Mouse (Mus musculus): Measurements from ENCODE around the gene Ankrd11. TPM values are rescaled to one million over a fixed set of nuclear protein-coding genes. Genes with fewer than 3 reads are reported as not detected.

Ankrd11 gene
- polyA plus RNA-seq, 1 experiment: 56.4 TPM

- no peak overlapping the region for H3K4me3 ChIP-seq
- no peaks in the 10 kb centered on the region for H3K36me3 ChIP-seq (ENCODE audit: control insufficient read depth, insufficient read depth)
- H3K27me3 ChIP-seq (ENCODE audit: control insufficient read depth, insufficient read depth, insufficient read length): no peaks in the 10 kb centered on the region
- H3K79me2 ChIP-seq (ENCODE audit: control insufficient read depth, insufficient read depth): peaks cover 100% of the 10 kb centered on the region
- TF ChIP-seq REST (IDR thresholded peaks at IDR 0.05; ENCODE audit: insufficient read depth, insufficient read length) (no peak), USF1 (IDR thresholded peaks at IDR 0.05; ENCODE audit: low read depth) (no peak), TCF3 (IDR thresholded peaks at IDR 0.05; ENCODE audit: insufficient read length, low read depth) (no peak), POLR2AphosphoS2 (IDR thresholded peaks at IDR 0.05; ENCODE audit: insufficient read length, low read depth) (no peak), TCF12 (IDR thresholded peaks at IDR 0.05; ENCODE audit: insufficient read depth, poor library complexity, severe bottlenecking) (no peak), MYOG (IDR thresholded peaks at IDR 0.05; ENCODE audit: control insufficient read depth in 1 of 3, insufficient read depth in 1 of 3, insufficient read length in 2 of 3, low read depth in 2 of 3) (no peak)
- peak overlapping the region; percentile 49 for H3K4me2 ChIP-seq (ENCODE audit: low read depth)
- H3ac ChIP-seq (ENCODE audit: control insufficient read depth, insufficient read length): no peak overlapping the region
These were observed 52.1 kb downstream of the Ankrd11 start for GRCm38 (mm10) chr8:122989976-122990375.

DNA sequence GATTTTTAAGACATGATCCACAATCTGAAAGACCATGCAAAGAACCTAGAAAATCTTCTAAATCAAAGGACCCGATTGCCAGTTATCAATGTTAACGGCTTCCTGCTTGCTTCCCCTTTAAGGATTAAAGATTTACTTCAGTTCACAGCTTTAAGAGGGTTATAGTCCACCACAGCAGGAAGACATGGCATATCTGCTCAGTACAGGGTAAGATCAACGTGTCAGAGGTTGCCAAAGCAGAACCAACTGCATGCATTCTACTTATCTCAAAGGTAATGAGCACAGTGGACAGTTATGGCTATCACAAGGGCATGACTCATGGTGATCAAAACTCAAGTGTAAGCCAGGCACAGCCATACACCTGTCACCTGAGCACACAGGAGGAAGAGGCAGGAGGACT, 53.1 kb downstream of the Ankrd11 start:
- H3K36me3 ChIP-seq (ENCODE audit: control insufficient read depth, insufficient read depth): no peaks in the 10 kb centered on the region
- no peak overlapping the region for H3K4me2 ChIP-seq (ENCODE audit: low read depth)
- no peak overlapping the region for H3K4me3 ChIP-seq
- no peak overlapping the region for H3ac ChIP-seq (ENCODE audit: control insufficient read depth, insufficient read length)
- no peaks in the 10 kb centered on the region for H3K27me3 ChIP-seq (ENCODE audit: control insufficient read depth, insufficient read depth, insufficient read length)
- peaks cover 100% of the 10 kb centered on the region for H3K79me2 ChIP-seq (ENCODE audit: control insufficient read depth, insufficient read depth)
- TF ChIP-seq TCF12 (IDR thresholded peaks at IDR 0.05; ENCODE audit: insufficient read depth, poor library complexity, severe bottlenecking): no peak
- peak in 1 of 3 experiments; percentile 16 for TF ChIP-seq MYOD1 (IDR thresholded peaks at IDR 0.05; ENCODE audit: control insufficient read depth in 1 of 3, insufficient read length in 2 of 3, low read depth in 2 of 3)

DNA sequence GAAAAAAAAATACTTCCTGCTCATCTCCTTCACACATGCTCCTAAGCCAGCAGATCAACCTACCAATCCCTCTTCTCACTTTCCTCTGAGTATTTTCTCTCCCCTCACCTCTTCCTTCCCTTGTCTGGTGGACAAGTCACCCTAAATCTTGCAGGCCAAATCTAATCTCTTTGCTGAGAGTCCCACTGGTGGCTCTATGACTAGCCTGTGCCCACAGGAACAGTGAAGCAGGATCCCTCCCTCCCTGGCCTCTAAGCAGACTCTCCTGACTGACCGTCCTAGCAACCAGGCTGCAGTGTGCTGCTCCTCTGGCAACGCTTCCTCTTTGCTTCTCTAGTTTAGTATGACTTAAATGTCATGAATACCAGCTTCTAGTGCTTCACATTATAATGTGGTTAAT, 54.8 kb downstream of the Ankrd11 start:
- Histone ChIP-seq H3K4me3 (no peak overlapping the region), H3K4me2 (ENCODE audit: low read depth) (no peak overlapping the region), H3K36me3 (ENCODE audit: control insufficient read depth, insufficient read depth) (no peaks in the 10 kb centered on the region), H3K27me3 (ENCODE audit: control insufficient read depth, insufficient read depth, insufficient read length) (no peaks in the 10 kb centered on the region), H3K79me2 (ENCODE audit: control insufficient read depth, insufficient read depth) (peaks cover 97% of the 10 kb centered on the region), H3ac (ENCODE audit: control insufficient read depth, insufficient read length) (no peak overlapping the region)
- TF ChIP-seq TCF3 (IDR thresholded peaks at IDR 0.05; ENCODE audit: insufficient read length, low read depth) (no peak), MAX (IDR thresholded peaks at IDR 0.05; ENCODE audit: low read depth) (no peak), REST (IDR thresholded peaks at IDR 0.05; ENCODE audit: insufficient read depth, insufficient read length) (no peak), E2F4 (IDR thresholded peaks at IDR 0.05; ENCODE audit: insufficient read depth) (no peak), CEBPB (IDR thresholded peaks at IDR 0.05; ENCODE audit: insufficient read depth, poor library complexity, severe bottlenecking) (no peak), MYOD1 (IDR thresholded peaks at IDR 0.05; ENCODE audit: control insufficient read depth in 1 of 3, insufficient read length in 2 of 3, low read depth in 2 of 3) (no peak), USF1 (IDR thresholded peaks at IDR 0.05; ENCODE audit: low read depth) (no peak), POLR2A (IDR thresholded peaks at IDR 0.05; ENCODE audit: insufficient read length, low read depth) (no peak), POLR2AphosphoS2 (IDR thresholded peaks at IDR 0.05; ENCODE audit: insufficient read length, low read depth) (no peak), SRF (IDR thresholded peaks at IDR 0.05; ENCODE audit: control insufficient read depth, insufficient read length, low read depth) (no peak), TCF12 (IDR thresholded peaks at IDR 0.05; ENCODE audit: insufficient read depth, poor library complexity, severe bottlenecking) (no peak), MYOG (IDR thresholded peaks at IDR 0.05; ENCODE audit: control insufficient read depth in 1 of 3, insufficient read depth in 1 of 3, insufficient read length in 2 of 3, low read depth in 2 of 3) (no peak)

DNA sequence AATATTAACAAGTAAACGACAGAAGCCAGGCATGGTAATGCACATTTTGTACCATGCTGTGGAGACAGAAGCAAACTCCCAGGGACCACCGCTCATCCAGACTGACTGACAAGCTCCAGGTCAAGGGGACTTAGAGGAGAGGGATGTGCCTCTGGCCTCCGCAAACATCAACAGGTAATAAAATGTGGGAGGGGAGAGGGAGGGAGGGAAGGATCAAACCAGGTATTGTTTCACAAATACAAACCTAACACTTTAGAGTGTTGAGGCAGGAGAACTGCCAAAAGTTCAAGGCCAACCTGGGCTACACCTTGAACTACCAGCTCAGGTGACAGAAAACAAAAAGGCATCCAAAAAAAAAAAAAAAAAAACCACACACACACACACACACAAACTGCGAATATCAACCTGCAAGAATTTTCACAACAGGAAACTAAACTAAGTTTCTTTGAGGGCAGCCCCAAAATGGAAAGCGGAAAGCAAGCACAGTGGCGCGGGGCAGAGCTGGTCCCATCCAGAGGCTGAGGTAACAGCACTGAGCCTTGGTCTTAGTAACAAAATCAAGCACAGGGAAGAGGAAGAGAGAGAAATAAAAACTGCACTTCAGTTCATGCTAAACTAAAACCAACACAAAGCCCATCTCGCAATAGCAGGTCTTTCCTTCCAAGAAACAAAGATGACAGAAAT, 55.4 kb downstream of the Ankrd11 start:
- TF ChIP-seq MAX (IDR thresholded peaks at IDR 0.05; ENCODE audit: low read depth): no peak
- TF ChIP-seq MYOD1 (IDR thresholded peaks at IDR 0.05; ENCODE audit: control insufficient read depth in 1 of 3, insufficient read length in 2 of 3, low read depth in 2 of 3): no peak
- no peak for TF ChIP-seq CEBPB (IDR thresholded peaks at IDR 0.05; ENCODE audit: insufficient read depth, poor library complexity, severe bottlenecking)
- no peak for TF ChIP-seq TCF3 (IDR thresholded peaks at IDR 0.05; ENCODE audit: insufficient read length, low read depth)
- no peak for TF ChIP-seq POLR2AphosphoS2 (IDR thresholded peaks at IDR 0.05; ENCODE audit: insufficient read length, low read depth)
- no peak for TF ChIP-seq REST (IDR thresholded peaks at IDR 0.05; ENCODE audit: insufficient read depth, insufficient read length)
- TF ChIP-seq E2F4 (IDR thresholded peaks at IDR 0.05; ENCODE audit: insufficient read depth): no peak
- no peak for TF ChIP-seq SRF (IDR thresholded peaks at IDR 0.05; ENCODE audit: control insufficient read depth, insufficient read length, low read depth)
- no peak for TF ChIP-seq MYOG (IDR thresholded peaks at IDR 0.05; ENCODE audit: control insufficient read depth in 1 of 3, insufficient read depth in 1 of 3, insufficient read length in 2 of 3, low read depth in 2 of 3)
- no peaks in the 10 kb centered on the region for H3K27me3 ChIP-seq (ENCODE audit: control insufficient read depth, insufficient read depth, insufficient read length)

GRCm38 (mm10) chr8:122984175-122984574, 57.9 kb downstream of the Ankrd11 start:
- TF ChIP-seq CEBPB (IDR thresholded peaks at IDR 0.05; ENCODE audit: insufficient read depth, poor library complexity, severe bottlenecking): no peak
- TF ChIP-seq REST (IDR thresholded peaks at IDR 0.05; ENCODE audit: insufficient read depth, insufficient read length): no peak
- no peak for TF ChIP-seq MYOG (IDR thresholded peaks at IDR 0.05; ENCODE audit: control insufficient read depth in 1 of 3, insufficient read depth in 1 of 3, insufficient read length in 2 of 3, low read depth in 2 of 3)
- no peak for TF ChIP-seq USF1 (IDR thresholded peaks at IDR 0.05; ENCODE audit: low read depth)
- no peak for TF ChIP-seq TCF12 (IDR thresholded peaks at IDR 0.05; ENCODE audit: insufficient read depth, poor library complexity, severe bottlenecking)
- no peak for TF ChIP-seq MAX (IDR thresholded peaks at IDR 0.05; ENCODE audit: low read depth)
- no peak for TF ChIP-seq MYOD1 (IDR thresholded peaks at IDR 0.05; ENCODE audit: control insufficient read depth in 1 of 3, insufficient read length in 2 of 3, low read depth in 2 of 3)
- TF ChIP-seq POLR2AphosphoS2 (IDR thresholded peaks at IDR 0.05; ENCODE audit: insufficient read length, low read depth): no peak
- no peak for TF ChIP-seq E2F4 (IDR thresholded peaks at IDR 0.05; ENCODE audit: insufficient read depth)
- no peak overlapping the region for H3K4me3 ChIP-seq

More for the DNA sequence above, 55.4 kb downstream of the Ankrd11 start:
- Histone ChIP-seq H3K79me2 (ENCODE audit: control insufficient read depth, insufficient read depth) (peaks cover 97% of the 10 kb centered on the region), H3ac (ENCODE audit: control insufficient read depth, insufficient read length) (no peak overlapping the region), H3K4me3 (no peak overlapping the region), H3K4me2 (ENCODE audit: low read depth) (no peak overlapping the region), H3K36me3 (ENCODE audit: control insufficient read depth, insufficient read depth) (no peaks in the 10 kb centered on the region)

More at GRCm38 (mm10) chr8:122984175-122984574, 57.9 kb downstream of the Ankrd11 start:
- Histone ChIP-seq H3K36me3 (ENCODE audit: control insufficient read depth, insufficient read depth) (no peaks in the 10 kb centered on the region), H3ac (ENCODE audit: control insufficient read depth, insufficient read length) (no peak overlapping the region), H3K4me2 (ENCODE audit: low read depth) (no peak overlapping the region), H3K79me2 (ENCODE audit: control insufficient read depth, insufficient read depth) (peaks cover 97% of the 10 kb centered on the region), H3K27me3 (ENCODE audit: control insufficient read depth, insufficient read depth, insufficient read length) (no peaks in the 10 kb centered on the region)

Data from myocyte (in vitro differentiated cells).